Mouse (Mus musculus) thymus, adult 2 months (tissue): ENCODE results near the gene Tardbp.

Source experiments
- CTCF ChIP-seq: fragments of 200-500 bp; IDR thresholded peaks from 2 replicates; pipeline ENCODE4 v1.5.1; 2012; ENCODE audit warnings: mild to moderate bottlenecking, control low read depth, low read length, moderate library complexity, borderline replicate concordance; ENCODE audit not compliant: control insufficient read depth, poor library complexity, insufficient read depth; ENCODE audit errors: extremely low read depth
- POLR2A ChIP-seq: fragments of 200-500 bp; IDR thresholded peaks from 2 replicates; pipeline ENCODE4 v1.6.1; 2012; ENCODE audit warnings: mild to moderate bottlenecking, low read length, control low read depth, moderate library complexity; ENCODE audit not compliant: control insufficient read depth, poor library complexity, insufficient read depth; ENCODE audit errors: extremely low read depth

GRCm38 (mm10) chr4:148667006-148667755, 40.4 kb upstream of the Tardbp start:
- TF ChIP-seq CTCF (no peak), POLR2A (no peak)
